Mouse (Mus musculus) small intestine, adult 2 months (tissue): Measurements from ENCODE around the gene Hist1h2bf. TPM values are rescaled to one million over a fixed set of nuclear protein-coding genes. Genes with fewer than 3 reads are reported as not detected.
A peak's percentile ranks its signal among the peaks of the same experiment; 100 is the strongest.
"Not testable (repeated sequence)": the region's sequence is repeated elsewhere in the genome, so short reads cannot be mapped to it uniquely, and the experiment has no call there.

ENCODE experiments used
- H3K27ac ChIP-seq: fragments of 200-500 bp; 2 replicates; pipeline ENCODE4 v1.5.1; 2012; ENCODE audit warnings: low read depth, low read length, control low read depth, inconsistent platforms; ENCODE audit not compliant: insufficient read depth
- H3K27me3 ChIP-seq: fragments of 200-500 bp; 2 replicates; pipeline ENCODE4 v1.6.1; 2012; ENCODE audit warnings: mild to moderate bottlenecking, moderate library complexity, low read length, inconsistent platforms; ENCODE audit not compliant: control insufficient read depth, insufficient read depth
- H3K36me3 ChIP-seq: fragments of 200-500 bp; 2 replicates; pipeline ENCODE4 v1.6.1; 2012; ENCODE audit warnings: mild to moderate bottlenecking, low read length, control low read depth, inconsistent platforms; ENCODE audit not compliant: control insufficient read depth, insufficient read depth
- H3K4me1 ChIP-seq: fragments of 200-500 bp; 2 replicates; pipeline ENCODE4 v1.6.1; 2012; ENCODE audit warnings: low read length, inconsistent platforms, mixed read lengths; ENCODE audit not compliant: control insufficient read depth, insufficient read depth, insufficient read length
- H3K4me3 ChIP-seq: fragments of 200-500 bp; 2 replicates; pipeline ENCODE4 v1.5.1; 2012; ENCODE audit warnings: low read depth, mild to moderate bottlenecking, control low read depth, inconsistent platforms, low read length, moderate library complexity
- CTCF ChIP-seq: fragments of 200-500 bp; IDR thresholded peaks from 2 replicates; pipeline ENCODE4 v1.5.1; 2012; ENCODE audit warnings: low read depth, mild to moderate bottlenecking, control low read depth, inconsistent platforms, low read length, moderate library complexity, mixed read lengths; ENCODE audit not compliant: insufficient replicate concordance, insufficient read length; ENCODE audit errors: extremely low read depth
- POLR2A ChIP-seq: fragments of 200-500 bp; IDR thresholded peaks from 2 replicates; pipeline ENCODE4 v1.6.1; 2012; ENCODE audit warnings: low read depth, mild to moderate bottlenecking, control low read depth, inconsistent platforms, low read length, moderate library complexity
- WGBS: fragments of 180-500 bp; shearing (Covaris S2); methylation state at CpG from one replicate; pipeline ENCODE4 v1.1.7; 2018; 5-methylcytosine and 5-hydroxymethylcytosine counted together
- polyA plus RNA-seq: library from polyadenylated mRNA; depleted of rRNA; stranded (reverse); fragments of >200 nt; gene quantifications from 2 replicates; pipeline ENCODE4 v1.2.3, GENCODE M21; 2012

Hist1h2bf gene
- polyA plus RNA-seq, 1 experiment, result 24.6 TPM

GRCm38 (mm10) chr13:23552962-23553361 lies 21.0 kb downstream of the Hist1h2bf start, which contains the start of gene Hist1h1d:
Hist1h1d (plus strand) TSS chr13:23553262.
- Histone ChIP-seq H3K36me3 (no peaks in the 10 kb centered on the region), H3K4me1 (peaks cover 2% of the 10 kb centered on the region; the same call in 1 of the 2 replicates), H3K4me3 (no peak within 1 kb of the TSS), H3K27me3 (no peaks in the 10 kb centered on the region), H3K27ac (no peak within 1 kb of the TSS)
- TF ChIP-seq CTCF, result no peak
- no peak for TF ChIP-seq POLR2A

GRCm38 (mm10) chr13:23551931-23552914 lies 21.8 kb downstream of the Hist1h2bf start:
- H3K4me3 ChIP-seq, result no peak overlapping the region
- H3K27me3 ChIP-seq, result no peaks in the 10 kb centered on the region
- H3K27ac ChIP-seq, result peak overlapping the region; percentile 53; the same call in 1 of the 2 replicates
- no peaks in the 10 kb centered on the region for H3K36me3 ChIP-seq
- no peak for TF ChIP-seq POLR2A
- peaks cover 2% of the 10 kb centered on the region; the same call in 1 of the 2 replicates for H3K4me1 ChIP-seq
- WGBS, result 38% methylated on average over 8 of the region's 8 CpGs

GRCm38 (mm10) chr13:23551146-23551834 lies 22.7 kb downstream of the Hist1h2bf start, which contains the start of gene Hist1h4f:
Hist1h4f (minus strand) TSS chr13:23551648.
- H3K4me1 ChIP-seq, H3K27me3 ChIP-seq, H3K36me3 ChIP-seq: not testable (repeated sequence)
- TF ChIP-seq POLR2A, result peak; percentile 85
- Histone ChIP-seq H3K27ac (peak within 1 kb of the TSS; percentile 53), H3K4me3 (peak within 1 kb of the TSS; percentile 66)
- under 1% methylated on average over 47 of the region's 47 CpGs for WGBS

- WGBS, result 3% methylated on average over 3 of the region's 3 CpGs
- Histone ChIP-seq H3K36me3 (no peaks in the 10 kb centered on the region), H3K27ac (peak overlapping the region; percentile 53), H3K27me3 (no peaks in the 10 kb centered on the region), H3K4me3 (no peak overlapping the region), H3K4me1 (peaks cover 2% of the 10 kb centered on the region; the same call in 1 of the 2 replicates)
- TF ChIP-seq CTCF (no peak), POLR2A (no peak)
These were observed 23.2 kb downstream of the Hist1h2bf start for GRCm38 (mm10) chr13:23550761-23551145.

DNA sequence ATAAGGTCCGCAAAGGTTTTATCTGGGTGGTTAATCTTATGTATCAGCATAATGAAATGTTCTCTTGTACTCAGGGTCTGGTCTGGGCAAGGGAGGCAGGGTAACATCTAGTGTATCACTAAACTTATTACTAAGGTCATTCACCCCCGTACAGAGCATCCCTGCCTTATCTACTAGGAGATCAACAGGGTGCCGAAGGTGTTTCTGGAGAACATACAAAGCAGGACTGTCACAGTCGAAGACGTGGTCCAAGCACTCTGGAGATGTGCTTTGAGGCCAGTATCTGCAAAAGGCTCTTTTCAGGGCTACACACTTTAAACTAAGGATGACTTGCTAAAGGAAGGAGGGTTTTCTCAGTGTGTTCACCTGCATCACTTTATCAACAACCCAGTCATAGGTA lies 27.3 kb downstream of the Hist1h2bf start:
- no peak overlapping the region for H3K4me3 ChIP-seq
- no peak overlapping the region for H3K27ac ChIP-seq
- no peaks in the 10 kb centered on the region for H3K27me3 ChIP-seq
- TF ChIP-seq CTCF (no peak), POLR2A (no peak)
- 82% methylated on average over 5 of the region's 5 CpGs for WGBS
- H3K36me3 ChIP-seq, result no peaks in the 10 kb centered on the region
- peaks cover 2% of the 10 kb centered on the region; the same call in 1 of the 2 replicates for H3K4me1 ChIP-seq

GRCm38 (mm10) chr13:23544787-23545120 lies 29.2 kb downstream of the Hist1h2bf start:
- Histone ChIP-seq H3K4me3 (peak overlapping the region; percentile 95), H3K27ac (peak overlapping the region; percentile 89)
- 0% methylated on average over 13 of the region's 14 CpGs for whole genome bisulfite sequencing
- not testable (repeated sequence) for H3K4me1 ChIP-seq, H3K36me3 ChIP-seq, H3K27me3 ChIP-seq
